Mouse (Mus musculus) testis, postnatal 10 days (tissue): ENCODE results near the gene Dhx30.
"Not testable (repeated sequence)": the region's sequence is repeated elsewhere in the genome, so short reads cannot be mapped to it uniquely, and the experiment has no call there.

ENCODE experiments used
- DNase-seq: peaks from one replicate; pipeline ENCODE4 v3.0.0; 2021; ENCODE audit warnings: low spot score

Dhx30 gene

DNA sequence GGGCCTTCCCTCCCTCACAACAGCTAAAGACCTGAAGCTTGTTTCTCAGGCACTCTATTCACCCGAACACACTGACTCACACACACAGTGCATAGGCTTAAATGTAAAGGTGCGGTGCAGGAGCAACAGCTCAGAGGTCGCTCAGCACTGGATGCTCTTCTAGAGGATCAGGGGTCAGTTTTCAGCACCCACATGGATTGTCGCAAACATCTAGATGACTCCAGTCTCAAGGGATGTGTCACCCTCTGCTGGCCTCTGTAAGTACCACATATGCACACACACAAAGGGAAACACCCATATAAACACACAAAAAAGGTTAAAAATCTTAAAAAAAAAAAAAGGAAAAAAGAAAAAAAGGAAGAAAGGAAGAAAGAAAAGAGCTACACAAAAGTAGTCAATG, 22.9 kb downstream of the Dhx30 start:
- DNase-seq: no peak

DNA sequence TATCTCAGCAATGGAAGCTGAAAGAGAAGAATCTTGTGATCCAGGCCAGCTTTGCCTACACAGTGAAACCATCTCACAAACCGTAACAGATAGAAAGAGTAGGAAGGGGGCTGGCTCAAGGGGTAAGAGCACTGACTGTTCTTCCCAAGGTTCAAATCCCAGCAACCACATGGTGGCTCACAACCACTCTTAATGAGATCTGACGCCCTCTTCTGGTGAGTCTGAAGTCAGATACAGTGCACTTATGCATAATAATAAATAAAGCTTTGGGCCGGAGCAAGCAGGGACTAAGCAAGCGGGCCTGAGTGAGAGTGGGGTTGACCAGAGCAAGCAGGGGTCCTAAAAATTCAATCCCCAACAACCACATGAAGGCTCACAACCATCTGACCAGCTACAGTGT, 24.3 kb downstream of the Dhx30 start:
- no peak for DNase-seq

DNA sequence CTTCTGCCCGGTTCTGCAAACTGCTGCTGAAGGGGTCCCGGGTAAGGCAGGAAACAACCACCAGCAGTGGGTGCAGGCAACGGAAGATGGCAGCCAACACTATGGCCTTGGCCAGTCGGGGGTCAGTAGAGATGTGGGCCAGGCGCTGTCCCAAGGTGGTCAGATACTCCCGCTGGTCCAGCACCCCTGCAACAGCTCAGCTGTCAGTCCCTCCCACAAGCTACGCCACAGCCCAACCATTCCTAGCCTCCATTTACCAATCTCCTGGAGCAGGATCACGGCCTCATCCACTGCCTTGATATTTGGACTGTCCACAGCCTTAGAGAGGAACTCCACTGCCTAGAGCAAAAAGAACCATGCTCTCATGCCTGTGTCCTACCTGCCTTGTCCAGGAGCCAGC, 31.9 kb downstream of the Dhx30 start:
- DNase-seq: no peak

DNA sequence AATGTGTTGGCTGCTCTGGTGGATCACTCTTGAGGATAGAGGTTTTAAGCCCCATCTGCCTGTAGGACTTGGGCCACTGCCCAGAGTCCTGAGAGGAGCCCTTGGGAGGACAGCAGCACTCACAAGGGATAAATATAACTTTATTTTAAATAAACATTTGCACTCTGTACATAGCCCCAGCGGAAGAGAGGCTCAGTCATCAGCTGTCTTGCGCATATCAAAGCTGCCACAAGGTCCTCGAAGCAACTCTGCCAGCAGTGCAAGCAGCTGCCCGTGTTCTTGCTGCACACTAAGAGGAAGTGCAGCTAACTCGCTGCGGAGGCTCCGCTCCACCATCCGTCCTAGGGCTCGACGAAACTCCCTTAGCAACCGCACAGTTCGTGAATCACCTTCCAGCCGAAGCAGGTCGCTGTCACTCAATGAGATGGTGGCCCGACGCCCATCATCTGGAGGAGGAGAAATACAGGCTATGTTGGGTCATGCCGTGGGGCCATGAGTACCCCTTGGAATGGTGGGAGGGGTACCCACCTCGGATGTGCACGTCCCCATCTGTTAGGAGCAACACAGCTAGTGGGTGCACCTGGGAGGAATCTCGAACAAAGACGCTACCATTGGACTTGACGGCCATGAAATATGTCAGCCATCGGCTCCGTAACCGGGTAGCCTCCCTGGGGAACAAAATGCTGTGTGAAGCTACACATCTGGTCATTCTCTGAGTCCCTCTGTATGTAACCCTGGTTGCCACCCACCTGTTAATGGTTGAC, 33.2 kb downstream of the Dhx30 start:
- DNase-seq: peak; percentile 53

DNA sequence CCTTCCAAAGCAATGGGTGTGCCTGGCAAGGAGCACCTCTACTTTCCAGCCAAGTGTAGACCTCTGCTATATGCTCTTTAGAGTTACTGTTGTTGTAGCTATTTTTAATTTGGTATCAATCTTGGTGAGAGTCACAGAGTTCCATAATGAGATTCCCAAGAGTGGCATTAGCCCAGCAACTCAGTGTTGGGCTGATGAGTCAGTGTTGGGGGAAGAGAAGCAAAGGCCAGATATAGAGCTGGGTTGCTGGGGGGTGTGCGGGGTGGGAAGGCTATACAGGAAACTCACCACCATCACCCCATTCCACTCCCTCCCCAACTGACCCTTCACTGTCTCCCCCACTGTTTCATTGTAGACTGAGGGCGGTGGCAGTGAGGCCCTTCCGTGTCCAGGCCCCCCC, 36.6 kb downstream of the Dhx30 start:
- DNase-seq: no peak

DNA sequence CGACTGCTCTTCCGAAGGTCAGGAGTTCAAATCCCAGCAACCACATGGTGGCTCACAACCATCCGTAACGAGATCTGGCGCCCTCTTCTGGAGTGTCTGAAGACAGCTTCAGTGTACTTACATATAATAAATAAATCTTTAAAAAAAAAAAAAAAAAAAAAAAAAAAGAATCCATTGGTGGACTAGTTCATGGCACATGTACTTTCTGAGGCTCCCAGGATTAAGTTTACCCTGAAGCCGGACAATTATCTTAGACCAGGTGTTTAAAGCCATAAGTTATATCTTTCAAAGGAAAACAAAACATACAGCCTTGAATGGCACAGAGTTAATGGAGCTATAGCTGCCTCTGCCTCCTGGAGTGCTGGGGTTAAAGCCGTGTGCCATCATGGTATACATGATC, 41.2 kb downstream of the Dhx30 start:
- DNase-seq: not testable (repeated sequence)

DNA sequence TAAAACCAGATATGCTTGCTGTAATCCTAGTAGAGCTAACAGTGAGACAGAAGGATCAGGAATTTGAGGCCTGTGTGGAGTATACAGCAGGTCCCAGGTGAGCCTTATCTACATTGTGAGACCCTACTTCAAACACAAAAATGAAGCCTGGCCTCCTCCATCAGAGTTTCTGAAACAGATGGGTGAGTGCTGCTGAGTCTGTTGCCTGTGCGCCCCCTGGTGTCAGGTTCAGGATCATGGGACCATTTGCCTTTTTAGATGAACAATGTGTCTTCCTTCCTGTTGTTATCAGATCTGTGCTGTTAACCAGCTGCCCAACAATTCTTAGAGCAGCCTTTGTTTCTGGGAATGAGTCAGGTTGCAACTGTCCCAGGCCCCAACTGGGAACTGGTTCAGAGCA, 45.8 kb downstream of the Dhx30 start:
- DNase-seq: peak; percentile 89

DNA sequence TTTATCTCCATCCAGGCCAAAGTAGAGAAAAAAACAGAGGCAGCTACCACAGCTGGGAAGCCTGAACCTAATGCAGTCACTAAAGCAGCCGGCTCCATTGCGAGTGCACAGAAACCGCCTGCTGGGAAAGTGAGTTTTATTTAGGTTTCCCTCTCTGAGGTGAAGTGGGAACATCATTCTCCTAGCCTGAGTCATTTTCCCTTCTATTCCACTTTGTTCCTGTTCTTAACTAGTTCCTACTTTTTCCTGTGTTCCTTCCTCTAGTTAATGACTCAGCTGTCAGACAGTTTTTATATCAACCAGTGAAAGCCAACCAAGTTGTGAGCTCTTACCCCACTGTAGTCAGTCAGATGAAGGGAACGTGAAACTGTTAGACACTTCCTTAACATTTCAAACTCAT, 46.6 kb downstream of the Dhx30 start:
- no peak for DNase-seq

DNA sequence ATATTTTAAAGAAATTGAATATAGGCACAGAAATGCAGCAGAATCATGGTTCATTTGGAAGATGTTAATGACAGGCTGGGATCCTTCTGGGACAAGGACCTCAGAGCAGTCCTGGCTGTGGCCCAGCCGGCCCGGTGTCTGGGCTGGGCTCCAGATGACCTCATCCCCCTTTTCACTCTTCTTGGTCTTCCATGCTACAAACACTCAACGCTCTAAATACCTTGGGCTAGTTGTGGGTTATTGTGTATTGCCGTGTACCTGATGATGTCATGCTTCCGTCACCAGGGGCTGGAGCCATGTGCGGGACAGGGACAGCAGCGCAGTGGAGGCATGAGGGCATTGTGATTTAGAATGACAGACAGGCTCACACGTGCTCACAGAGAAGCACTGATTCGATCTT, 47.3 kb downstream of the Dhx30 start:
- peak; percentile 63 for DNase-seq

DNA sequence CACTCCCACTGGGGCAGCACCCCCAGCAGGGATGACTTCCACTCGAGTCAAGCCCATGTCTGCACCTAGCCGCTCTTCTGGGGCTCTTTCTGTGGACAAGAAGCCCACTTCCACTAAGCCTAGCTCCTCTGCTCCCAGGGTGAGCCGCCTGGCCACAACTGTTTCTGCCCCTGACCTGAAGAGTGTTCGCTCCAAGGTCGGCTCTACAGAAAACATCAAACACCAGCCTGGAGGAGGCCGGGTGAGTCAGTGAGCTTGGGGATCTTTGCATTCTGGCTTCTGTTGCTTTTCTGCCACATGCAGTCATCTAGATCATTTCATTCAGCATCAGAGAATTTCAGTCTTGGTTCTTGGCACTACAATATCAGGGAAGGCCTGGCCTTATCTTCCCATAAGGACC, 48.9 kb downstream of the Dhx30 start:
- DNase-seq: no peak

DNA sequence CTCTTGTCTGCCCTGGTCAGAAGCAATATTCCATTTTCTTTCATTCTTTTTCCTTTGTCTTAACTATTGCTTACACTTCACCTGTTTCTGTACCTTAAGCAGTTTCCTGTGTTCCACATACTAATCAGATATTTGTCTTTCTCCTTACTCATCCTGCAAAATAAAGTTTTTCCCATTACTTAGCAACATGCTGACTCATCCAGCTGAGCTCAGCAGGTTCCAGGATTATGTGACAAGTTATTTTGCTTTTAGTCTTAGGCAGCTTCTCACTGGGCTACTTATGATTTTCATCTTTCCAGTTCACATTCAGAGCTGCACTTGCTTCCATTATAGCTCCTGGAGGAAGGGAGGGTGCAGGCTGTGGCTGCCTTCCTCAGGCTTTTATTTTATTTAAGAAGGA, 53.0 kb downstream of the Dhx30 start:
- no peak for DNase-seq

DNA sequence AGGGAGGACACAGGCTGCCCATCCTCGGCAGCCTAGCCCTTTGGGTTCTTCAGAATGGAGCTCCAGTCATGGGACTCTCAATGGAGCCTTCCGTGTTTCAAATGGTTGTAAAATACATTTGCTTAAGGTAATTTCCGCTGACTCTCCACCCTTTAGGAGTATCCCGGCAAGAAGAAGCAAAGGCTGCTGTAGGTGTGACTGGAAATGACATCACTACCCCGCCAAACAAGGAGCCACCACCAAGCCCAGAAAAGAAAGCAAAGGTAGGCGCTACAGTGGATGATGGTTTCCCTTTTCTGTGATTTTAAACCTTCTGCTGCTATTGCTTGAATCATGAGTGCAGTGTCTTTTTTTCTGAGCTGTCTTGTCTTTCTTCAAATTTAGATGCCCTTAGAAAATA, 54.8 kb downstream of the Dhx30 start:
- no peak for DNase-seq

DNA sequence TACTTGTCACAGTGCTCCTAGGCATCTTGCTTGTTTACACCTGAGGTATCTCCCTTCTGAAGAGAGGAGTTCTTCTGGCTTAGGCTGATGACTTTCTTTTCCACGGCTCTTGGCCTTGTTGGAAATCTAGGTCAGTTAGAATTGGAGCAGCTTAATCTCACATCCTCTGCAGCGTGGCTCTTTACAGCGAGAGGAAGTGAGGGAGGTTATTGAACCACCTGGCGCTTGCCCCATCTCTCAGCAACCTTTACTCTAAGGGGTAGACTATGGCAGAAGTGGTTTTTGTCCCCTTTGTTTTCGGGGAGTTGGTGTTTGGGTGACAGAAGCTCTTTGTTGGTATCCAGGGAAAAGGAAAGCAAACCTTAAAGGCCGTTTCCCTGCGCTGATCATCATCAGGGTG, 55.2 kb downstream of the Dhx30 start:
- DNase-seq: no peak

DNA sequence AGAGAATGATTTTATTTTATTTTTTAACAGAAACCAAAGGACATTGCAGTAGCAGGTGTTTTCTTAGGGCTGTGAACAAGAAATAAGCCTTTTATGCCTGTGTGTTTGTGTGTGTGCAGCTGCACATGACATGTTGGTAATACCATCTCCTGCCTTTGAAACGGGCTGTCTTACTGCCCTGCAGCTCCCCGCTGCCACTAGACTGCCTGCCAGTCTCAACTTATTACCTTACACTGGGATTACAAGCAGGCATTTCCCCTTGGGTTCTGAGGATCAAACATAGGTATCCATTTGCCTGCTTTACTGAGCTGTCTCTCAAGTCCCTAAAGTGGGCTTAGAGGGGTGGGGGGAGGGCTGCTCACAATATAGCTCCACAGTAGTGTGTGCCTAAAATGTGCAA, 56.9 kb downstream of the Dhx30 start:
- DNase-seq: no peak

DNA sequence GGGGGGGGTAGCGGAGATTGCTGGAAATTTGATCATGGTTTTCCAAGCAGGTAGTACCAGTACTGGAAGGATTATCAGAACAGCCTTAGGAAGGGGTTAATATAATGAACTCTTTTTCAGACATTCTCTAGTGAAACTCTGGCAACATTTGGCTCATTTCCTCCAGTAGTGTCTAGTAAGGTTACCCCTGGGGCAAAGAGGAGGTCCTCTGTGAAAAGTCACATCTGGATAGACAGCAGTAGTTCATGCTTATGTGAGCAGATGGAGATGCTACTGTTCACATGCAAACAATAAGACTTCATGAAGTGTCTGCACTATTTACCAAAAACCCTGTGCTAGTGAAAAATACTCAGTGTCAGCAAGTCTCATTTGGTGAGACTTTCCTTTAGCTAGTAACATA, 60.4 kb downstream of the Dhx30 start:
- no peak for DNase-seq

DNA sequence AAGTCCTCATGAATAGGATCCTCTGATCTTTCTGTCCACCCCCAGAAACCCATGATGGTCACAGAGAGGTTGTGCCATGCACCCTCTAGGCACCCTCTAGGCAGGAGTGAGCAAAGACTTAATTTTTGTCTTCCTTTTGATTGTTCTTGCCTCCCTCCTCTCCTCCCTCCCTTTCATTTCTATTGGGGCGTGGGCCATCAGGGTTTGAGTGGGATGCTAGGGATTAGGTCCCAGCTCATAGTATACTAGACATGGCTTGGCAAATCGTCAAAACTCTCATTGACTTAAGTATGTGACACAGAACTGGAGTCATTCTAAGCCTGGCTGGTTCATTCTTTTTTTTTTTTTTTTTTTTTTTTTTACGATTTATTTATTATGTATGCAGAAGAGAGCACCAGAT, 62.8 kb downstream of the Dhx30 start:
- DNase-seq: no peak

DNA sequence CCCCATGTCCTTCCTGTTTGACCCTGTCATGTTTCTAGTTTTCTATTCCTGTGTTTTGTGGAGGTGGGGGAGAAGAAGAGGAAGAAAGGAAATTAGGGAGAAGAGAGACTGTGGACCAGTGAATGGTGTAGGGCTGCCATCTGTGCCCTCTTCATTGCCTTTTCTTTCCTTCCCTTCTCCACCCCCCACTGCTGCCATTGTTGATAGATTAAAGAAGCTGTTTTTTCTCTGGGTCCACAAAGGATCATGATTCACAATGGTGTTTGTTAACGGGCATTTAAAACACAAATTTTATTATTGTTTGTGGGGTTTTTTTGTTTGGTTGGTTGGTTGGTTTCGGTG, 63.6 kb downstream of the Dhx30 start:
- no peak for DNase-seq

DNA sequence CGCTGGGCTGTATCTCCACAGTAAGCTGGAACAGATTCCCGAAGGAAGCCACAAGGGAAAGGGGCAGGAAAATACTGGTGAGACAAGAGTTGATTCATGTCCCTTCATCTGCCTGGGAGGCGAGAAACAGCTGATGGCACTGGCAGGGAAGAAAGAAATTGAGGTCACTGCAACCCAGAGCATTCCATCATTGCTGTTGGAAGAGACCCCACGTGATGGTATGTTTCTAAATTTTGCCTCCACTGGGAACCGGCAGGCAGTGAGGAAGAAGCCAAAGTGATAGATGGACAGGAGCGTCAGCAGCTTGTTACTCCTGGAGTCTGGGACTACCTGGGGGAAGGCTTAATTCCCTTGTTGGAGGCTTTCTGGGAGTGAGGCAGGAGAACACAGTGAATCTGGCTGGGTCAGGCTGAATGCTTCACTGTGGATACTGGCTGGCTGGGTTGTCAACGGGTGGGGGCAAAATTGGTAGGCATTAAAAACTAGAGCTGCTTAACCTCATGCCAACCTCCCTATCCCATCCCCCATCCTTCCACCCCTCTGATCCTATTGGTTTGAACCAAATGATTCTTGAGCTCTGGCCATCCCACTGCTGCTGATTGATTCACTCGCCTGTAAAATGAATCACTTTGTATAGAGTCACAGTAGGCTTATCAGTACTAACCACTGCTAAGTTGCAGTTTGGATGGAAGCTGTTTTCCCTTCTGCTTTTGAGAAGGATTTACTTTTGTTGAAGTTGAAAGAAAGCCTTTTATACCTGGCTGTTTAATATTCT, 64.1 kb downstream of the Dhx30 start:
- DNase-seq: no peak

DNA sequence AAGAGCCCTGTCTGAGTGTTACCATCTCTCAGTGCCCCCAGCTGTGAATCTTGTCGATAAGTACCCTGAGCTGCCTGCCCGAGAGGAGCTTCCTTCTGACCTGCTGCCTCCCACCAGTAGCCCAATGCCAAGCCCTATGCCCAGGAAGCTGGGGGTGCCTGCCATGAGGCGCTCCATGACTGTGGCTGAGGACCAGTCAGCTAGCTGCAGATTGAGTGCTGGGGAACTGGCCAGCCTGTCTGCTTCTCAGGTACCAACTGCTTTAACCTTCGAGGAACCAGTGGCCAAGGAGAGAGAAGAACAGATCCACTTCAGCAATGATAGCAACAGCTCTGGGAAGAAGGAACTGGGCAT, 64.7 kb downstream of the Dhx30 start:
- DNase-seq: no peak

DNA sequence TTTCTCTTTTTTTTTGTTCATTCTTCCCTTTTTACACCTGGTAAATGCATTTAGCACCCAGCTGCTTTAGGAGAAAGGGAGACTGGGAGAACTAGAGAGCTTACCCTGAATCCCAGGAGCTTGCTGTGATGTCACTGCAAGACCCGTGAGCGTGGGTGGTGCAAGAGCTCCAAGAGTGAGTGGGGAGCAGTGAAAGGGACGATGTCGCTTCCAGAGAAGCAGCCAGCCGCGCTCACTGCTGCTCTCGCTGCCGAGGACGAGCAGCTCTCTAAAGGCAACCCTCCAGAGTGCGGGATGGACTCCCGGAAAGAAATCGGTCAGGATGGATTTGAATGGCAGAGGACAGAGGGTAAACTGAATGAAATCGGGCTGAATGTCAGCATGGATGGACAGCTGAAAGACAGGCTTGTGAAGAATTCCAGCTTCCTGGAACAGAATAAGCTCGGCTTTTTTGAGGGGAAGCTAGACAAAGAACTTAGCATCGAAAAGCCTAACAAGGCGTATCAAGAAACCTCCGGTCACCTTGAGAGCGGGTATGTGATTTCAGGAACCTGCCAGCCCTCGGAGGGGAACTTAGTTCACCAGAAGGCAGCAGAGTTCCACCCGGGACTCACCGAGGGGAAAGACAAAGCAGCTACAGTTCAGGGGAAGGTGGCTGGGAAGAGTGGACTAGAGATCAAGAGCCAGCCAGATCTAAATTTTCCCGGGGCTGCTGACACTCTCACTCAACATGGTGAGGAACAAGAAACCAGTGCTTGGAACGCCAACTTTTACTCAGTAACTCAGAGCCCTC, 65.6 kb downstream of the Dhx30 start:
- DNase-seq: no peak

DNA sequence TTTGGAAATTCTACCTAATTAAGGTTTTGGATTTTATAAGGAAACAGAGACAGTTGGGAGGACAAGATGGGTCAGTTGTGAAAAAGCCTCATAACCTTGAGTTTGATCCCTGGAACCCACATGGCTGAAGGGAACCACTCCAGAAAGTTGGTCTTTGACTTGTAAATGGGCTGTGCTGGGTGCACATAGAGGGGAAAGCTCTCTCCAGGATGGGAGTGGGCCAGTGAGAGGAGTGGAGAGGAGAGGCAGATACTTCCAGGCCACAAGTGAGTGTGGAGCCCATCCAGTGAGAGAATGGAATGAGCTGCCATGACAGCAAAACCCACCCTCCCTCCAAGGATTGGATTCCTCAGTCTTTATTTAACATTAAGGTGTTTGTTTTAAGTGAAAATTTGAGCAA, 66.4 kb downstream of the Dhx30 start:
- DNase-seq: no peak

DNA sequence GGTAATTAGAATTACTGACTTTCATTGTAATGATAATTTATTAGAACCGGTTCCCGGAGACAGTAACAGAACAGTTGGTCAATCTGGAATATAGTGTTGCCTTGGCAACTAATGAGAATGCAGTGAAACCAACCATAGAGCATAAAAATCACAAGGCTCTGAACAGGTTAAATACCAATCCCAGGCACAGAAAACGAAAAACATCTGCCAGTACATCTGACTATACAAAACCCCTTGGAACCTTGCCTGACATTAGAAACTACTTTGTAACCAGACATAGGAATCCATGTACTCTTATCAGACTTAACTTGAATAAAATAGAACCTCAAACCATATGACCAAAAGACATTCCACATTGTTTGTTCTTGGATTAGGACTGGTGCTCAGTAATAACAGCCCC, 69.8 kb downstream of the Dhx30 start:
- DNase-seq: no peak

DNA sequence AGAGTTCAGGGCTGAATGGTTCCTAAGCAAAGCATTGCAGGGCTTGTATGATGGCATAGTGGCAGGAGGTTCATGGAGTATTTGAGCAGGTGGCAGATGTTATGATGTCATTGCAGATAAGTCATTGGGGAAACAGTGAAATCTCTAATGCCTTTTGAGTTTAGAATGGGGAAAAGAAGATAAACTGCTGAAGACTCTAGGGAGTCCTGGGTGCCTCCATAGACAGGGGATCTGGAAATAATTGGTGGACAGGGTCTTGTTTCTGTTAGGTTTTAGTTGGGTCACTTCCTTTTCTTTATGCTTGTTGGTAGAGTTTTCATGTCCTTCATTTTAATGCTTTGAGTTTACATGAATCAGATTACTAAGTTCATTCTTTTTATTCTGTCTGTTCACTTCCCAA, 70.4 kb downstream of the Dhx30 start:
- DNase-seq: no peak
